Mouse (Mus musculus) hindbrain, embryonic 15.5 days (tissue): ENCODE measurements around the gene Kat2a. TPM values are rescaled to one million over a fixed set of nuclear protein-coding genes. Genes with fewer than 3 reads are reported as not detected.

Source experiments
- ATAC-seq: fragments of 200-750 bp; cut with Nextera tagmentation; 2 replicates; pipeline ENCODE4 v1.8.0; 2017; ENCODE audit warnings: low read depth, moderate number of reproducible peaks, moderate TSS enrichment; ENCODE audit not compliant: low FRiP score
- H3K27ac ChIP-seq: fragments of 300-500 bp; sonication (generic); replicated peaks from 2 replicates; pipeline ENCODE4 v1.5.1; 2015; ENCODE audit warnings: mild to moderate bottlenecking, inconsistent platforms
- H3K27me3 ChIP-seq: fragments of 300-500 bp; sonication (generic); 2 replicates; pipeline ENCODE4 v1.6.1; 2015; ENCODE audit warnings: control low read depth, inconsistent platforms
- H3K36me3 ChIP-seq: fragments of 300-500 bp; sonication (generic); 2 replicates; pipeline ENCODE4 v1.6.1; 2015; ENCODE audit warnings: control low read depth, inconsistent platforms
- H3K4me1 ChIP-seq: fragments of 300-500 bp; sonication (generic); replicated peaks from 2 replicates; pipeline ENCODE4 v1.6.1; 2015; ENCODE audit warnings: control low read depth, inconsistent platforms
- H3K4me2 ChIP-seq: fragments of 300-500 bp; sonication (generic); 2 replicates; pipeline ENCODE4 v1.6.1; 2015; ENCODE audit warnings: moderate library complexity, mild to moderate bottlenecking, inconsistent platforms
- H3K4me3 ChIP-seq: fragments of 300-500 bp; sonication (generic); 2 replicates; pipeline ENCODE4 v1.5.1; 2015; ENCODE audit warnings: mild to moderate bottlenecking, inconsistent platforms
- H3K9ac ChIP-seq: fragments of 300-500 bp; sonication (generic); 2 replicates; pipeline ENCODE4 v1.6.1; 2015; ENCODE audit warnings: inconsistent platforms
- H3K9me3 ChIP-seq: fragments of 300-500 bp; sonication (generic); 2 replicates; pipeline ENCODE4 v1.6.1; 2016; ENCODE audit warnings: control low read depth, inconsistent platforms
- WGBS: fragments of 180-500 bp; shearing (Covaris S2); methylation state at CpG from one replicate; pipeline ENCODE4 v1.1.7; 2015; 5-methylcytosine and 5-hydroxymethylcytosine counted together
- polyA plus RNA-seq: library from polyadenylated mRNA; unstranded; fragments of >200 nt; fragmentation: Nextera tagmentation; extraction: Ambion mirVana; gene quantifications from 2 replicates; pipeline ENCODE4 v1.2.1, GENCODE M21; 2015

Kat2a gene
- polyA plus RNA-seq, 1 experiment from 2014 or later = 74.0 TPM

- Histone ChIP-seq H3K27ac (no peak overlapping the region), H3K9me3 (no peaks in the 10 kb centered on the region), H3K27me3 (0 out of 2 replicates have a peak, but pooled peaks cover 5% of the 10 kb centered on the region), H3K36me3 (peaks cover 31% of the 10 kb centered on the region), H3K4me2 (no peak overlapping the region), H3K9ac (no peak overlapping the region), H3K4me3 (no peak overlapping the region), H3K4me1 (peaks cover 10% of the 10 kb centered on the region)
- 80% methylated on average over 11 of the region's 11 CpGs for WGBS
- no peak for ATAC-seq
Observed at GRCm38 (mm10) chr11:100703366-100703765, 8.9 kb downstream of the Kat2a start.

- Histone ChIP-seq H3K27me3 (0 out of 2 replicates have a peak, but pooled peaks cover 5% of the 10 kb centered on the region), H3K9ac (no peak overlapping the region; the same call in 1 of the 2 replicates), H3K4me3 (no peak overlapping the region), H3K9me3 (no peaks in the 10 kb centered on the region), H3K4me2 (peak overlapping the region; percentile 25; the same call in 1 of the 2 replicates), H3K36me3 (peaks cover 27% of the 10 kb centered on the region), H3K4me1 (peaks cover 10% of the 10 kb centered on the region), H3K27ac (no peak overlapping the region)
- 46% methylated on average over 7 of the region's 7 CpGs for WGBS
- no peak for ATAC-seq
Observed at GRCm38 (mm10) chr11:100702906-100703305, 9.4 kb downstream of the Kat2a start.

GRCm38 (mm10) chr11:100702081-100702851 is 10.0 kb downstream of the Kat2a start:
- H3K4me3 ChIP-seq = no peak overlapping the region
- 0 out of 2 replicates have a peak, but pooled peaks have one; percentile 25 for ATAC-seq
- H3K4me1 ChIP-seq = peaks cover 10% of the 10 kb centered on the region
- H3K9ac ChIP-seq = no peak overlapping the region
- H3K27me3 ChIP-seq = 0 out of 2 replicates have a peak, but pooled peaks cover 5% of the 10 kb centered on the region
- peaks cover 25% of the 10 kb centered on the region for H3K36me3 ChIP-seq
- peak overlapping the region; percentile 25; the same call in 1 of the 2 replicates for H3K4me2 ChIP-seq
- 39% methylated on average over 19 of the region's 19 CpGs for WGBS
- H3K9me3 ChIP-seq = no peaks in the 10 kb centered on the region
- H3K27ac ChIP-seq = no peak overlapping the region

GRCm38 (mm10) chr11:100701301-100701700 is 11.0 kb downstream of the Kat2a start:
- WGBS = 5% methylated on average over 14 of the region's 14 CpGs
- Histone ChIP-seq H3K9ac (no peak overlapping the region), H3K4me2 (peak overlapping the region; percentile 38), H3K4me1 (peaks cover 10% of the 10 kb centered on the region), H3K4me3 (no peak overlapping the region), H3K27ac (no peak overlapping the region), H3K9me3 (no peaks in the 10 kb centered on the region), H3K36me3 (peaks cover 17% of the 10 kb centered on the region), H3K27me3 (0 out of 2 replicates have a peak, but pooled peaks cover 5% of the 10 kb centered on the region)
- ATAC-seq = no peak

GRCm38 (mm10) chr11:100700710-100701109 is 11.6 kb downstream of the Kat2a start:
- H3K36me3 ChIP-seq = peaks cover 11% of the 10 kb centered on the region
- 72% methylated on average over 3 of the region's 3 CpGs for WGBS
- peak overlapping the region; percentile 38; the same call in 1 of the 2 replicates for H3K4me2 ChIP-seq
- H3K9me3 ChIP-seq = no peaks in the 10 kb centered on the region
- no peak for ATAC-seq
- H3K27me3 ChIP-seq = 0 out of 2 replicates have a peak, but pooled peaks cover 5% of the 10 kb centered on the region
- H3K4me1 ChIP-seq = peaks cover 10% of the 10 kb centered on the region
- no peak overlapping the region for H3K27ac ChIP-seq
- H3K4me3 ChIP-seq = no peak overlapping the region
- no peak overlapping the region for H3K9ac ChIP-seq

- WGBS = 74% methylated on average over 7 of the region's 7 CpGs
- H3K27me3 ChIP-seq = 0 out of 2 replicates have a peak, but pooled peaks cover 5% of the 10 kb centered on the region
- H3K4me2 ChIP-seq = no peak overlapping the region
- H3K9ac ChIP-seq = no peak overlapping the region
- H3K27ac ChIP-seq = no peak overlapping the region
- no peak for ATAC-seq
- peaks cover 12% of the 10 kb centered on the region for H3K4me1 ChIP-seq
- no peaks in the 10 kb centered on the region for H3K36me3 ChIP-seq
- no peak overlapping the region for H3K4me3 ChIP-seq
- no peaks in the 10 kb centered on the region for H3K9me3 ChIP-seq
Observed at GRCm38 (mm10) chr11:100697921-100698320, 14.3 kb downstream of the Kat2a start.

GRCm38 (mm10) chr11:100694926-100695325 is 17.3 kb downstream of the Kat2a start:
- Histone ChIP-seq H3K27ac (no peak overlapping the region), H3K4me3 (no peak overlapping the region), H3K36me3 (no peaks in the 10 kb centered on the region), H3K27me3 (peaks cover 21% of the 10 kb centered on the region), H3K4me2 (no peak overlapping the region), H3K9me3 (no peaks in the 10 kb centered on the region), H3K9ac (no peak overlapping the region), H3K4me1 (peaks cover 18% of the 10 kb centered on the region)
- no peak for ATAC-seq
- 43% methylated on average over 5 of the region's 5 CpGs for WGBS

GRCm38 (mm10) chr11:100693154-100693553 is 19.1 kb downstream of the Kat2a start:
- H3K9me3 ChIP-seq = no peaks in the 10 kb centered on the region
- H3K4me3 ChIP-seq = no peak overlapping the region
- peaks cover 21% of the 10 kb centered on the region for H3K27me3 ChIP-seq
- H3K27ac ChIP-seq = no peak overlapping the region
- no peak overlapping the region for H3K9ac ChIP-seq
- H3K4me1 ChIP-seq = peaks cover 18% of the 10 kb centered on the region
- H3K4me2 ChIP-seq = no peak overlapping the region
- H3K36me3 ChIP-seq = no peaks in the 10 kb centered on the region
- no peak for ATAC-seq
- 32% methylated on average over 5 of the region's 5 CpGs for WGBS

GRCm38 (mm10) chr11:100692164-100692616 is 20.1 kb downstream of the Kat2a start, which contains the start of gene Zfp385c:
TSS of gene Zfp385c (minus strand) at chr11:100692455.
- Histone ChIP-seq H3K4me3 (peak within 1 kb of the TSS; percentile 21), H3K27me3 (peaks cover 21% of the 10 kb centered on the region), H3K36me3 (no peaks in the 10 kb centered on the region), H3K4me1 (peaks cover 18% of the 10 kb centered on the region), H3K9ac (no peak within 1 kb of the TSS), H3K4me2 (peak within 1 kb of the TSS; percentile 51), H3K9me3 (no peaks in the 10 kb centered on the region), H3K27ac (no peak within 1 kb of the TSS)
- WGBS = 2% methylated on average over 23 of the region's 23 CpGs
- ATAC-seq = no peak

- no peaks in the 10 kb centered on the region for H3K9me3 ChIP-seq
- H3K27me3 ChIP-seq = peaks cover 21% of the 10 kb centered on the region
- WGBS = 79% methylated on average over 7 of the region's 7 CpGs
- no peak overlapping the region for H3K27ac ChIP-seq
- H3K9ac ChIP-seq = no peak overlapping the region
- H3K4me3 ChIP-seq = no peak overlapping the region
- no peak overlapping the region for H3K4me2 ChIP-seq
- H3K36me3 ChIP-seq = no peaks in the 10 kb centered on the region
- H3K4me1 ChIP-seq = peaks cover 18% of the 10 kb centered on the region
- ATAC-seq = no peak
Observed at GRCm38 (mm10) chr11:100690389-100690788, 21.9 kb downstream of the Kat2a start.

GRCm38 (mm10) chr11:100688443-100688842 is 23.8 kb downstream of the Kat2a start:
- Histone ChIP-seq H3K27me3 (peaks cover 21% of the 10 kb centered on the region), H3K27ac (no peak overlapping the region), H3K36me3 (no peaks in the 10 kb centered on the region), H3K4me2 (no peak overlapping the region), H3K4me3 (no peak overlapping the region), H3K4me1 (peaks cover 18% of the 10 kb centered on the region), H3K9ac (no peak overlapping the region), H3K9me3 (no peaks in the 10 kb centered on the region)
- 77% methylated on average over 4 of the region's 4 CpGs for WGBS
- ATAC-seq = no peak

GRCm38 (mm10) chr11:100687265-100687664 is 25.0 kb downstream of the Kat2a start:
- Histone ChIP-seq H3K9me3 (no peaks in the 10 kb centered on the region), H3K36me3 (no peaks in the 10 kb centered on the region), H3K27ac (no peak overlapping the region), H3K4me3 (no peak overlapping the region), H3K27me3 (peaks cover 15% of the 10 kb centered on the region), H3K4me2 (no peak overlapping the region), H3K4me1 (peaks cover 8% of the 10 kb centered on the region), H3K9ac (no peak overlapping the region)
- ATAC-seq = no peak
- WGBS = 86% methylated on average over 7 of the region's 7 CpGs
